Mouse (Mus musculus): ENCODE measurements at regions not wholly inside any gene's neighbourhood (a gene's known extent, or its start where the extent isn't known, plus 50 kb on each side); places are given as distances from the start of the nearest gene placed in this dataset.

DNA sequence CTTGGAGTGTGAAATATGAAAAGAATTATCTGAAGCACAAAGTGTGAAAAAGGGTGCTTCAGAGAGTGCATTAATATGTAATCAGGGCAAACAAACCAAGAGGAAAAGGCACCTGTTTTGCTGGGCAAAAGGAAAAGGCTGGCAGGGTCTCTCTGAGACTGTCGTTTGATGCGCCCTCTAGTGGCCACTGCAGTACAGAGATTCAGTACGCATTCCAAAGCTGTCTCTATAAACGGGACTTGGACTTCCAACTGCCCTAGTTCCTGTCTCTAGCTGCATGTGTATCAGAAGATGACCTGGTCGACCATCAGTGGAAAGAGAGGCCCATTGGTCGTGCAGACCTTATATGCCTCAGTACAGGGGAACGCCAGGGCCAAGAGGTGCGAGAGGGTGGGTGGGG lies 58.7 kb upstream of the D16Ertd472e start:
- peak; percentile 48 to 73 for DNase-seq (ENCODE audit: low spot score in 2 of 2)

DNA sequence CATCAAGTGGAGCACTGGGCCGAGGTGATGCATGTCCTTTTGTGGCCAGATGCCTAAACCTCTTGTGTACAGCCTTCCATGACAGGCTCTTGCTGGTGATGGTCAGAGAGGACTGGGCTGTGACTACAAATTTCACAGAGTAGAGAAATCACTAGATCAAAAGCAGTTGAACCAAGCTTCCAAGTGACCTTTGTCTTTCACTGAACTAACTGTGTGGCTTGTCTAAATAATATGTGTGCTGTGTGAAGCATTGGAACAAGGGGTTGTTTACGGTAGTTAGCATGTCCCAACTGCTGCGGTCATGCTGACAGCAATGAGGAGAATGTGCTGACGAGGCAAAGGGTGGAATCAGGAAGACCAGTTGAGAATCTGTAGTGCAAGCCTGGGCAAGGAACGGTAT lies 55.3 kb upstream of the D16Ertd472e start:
- no peak for DNase-seq (ENCODE audit: low spot score in 2 of 2)

DNA sequence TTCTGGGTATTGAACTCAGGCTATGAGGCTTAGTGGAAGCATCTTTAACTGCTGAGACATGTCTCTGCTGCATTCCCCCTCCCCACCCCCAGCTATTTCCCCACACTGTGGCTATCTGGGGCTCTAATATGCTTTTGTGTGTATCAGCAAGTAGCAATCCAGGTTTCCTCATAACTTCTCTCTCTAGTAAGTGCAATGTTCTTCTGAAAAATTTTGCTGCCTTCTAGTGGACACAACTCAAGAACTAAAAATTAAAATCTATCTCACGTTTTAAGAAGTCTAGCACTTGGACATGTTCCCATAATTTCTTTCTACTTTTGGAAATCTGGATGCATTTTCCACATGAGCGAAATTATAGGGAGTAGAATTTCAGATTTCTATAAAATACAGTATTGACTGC lies 50.3 kb upstream of the D16Ertd472e start:
- peak in 1 of 2 experiments; percentile 12 for DNase-seq (ENCODE audit: low spot score in 2 of 2)
